Mouse (Mus musculus): ENCODE measurements at regions not wholly inside any gene's neighbourhood (a gene's known extent, or its start where the extent isn't known, plus 50 kb on each side); places are given as distances from the start of the nearest gene placed in this dataset.

DNA sequence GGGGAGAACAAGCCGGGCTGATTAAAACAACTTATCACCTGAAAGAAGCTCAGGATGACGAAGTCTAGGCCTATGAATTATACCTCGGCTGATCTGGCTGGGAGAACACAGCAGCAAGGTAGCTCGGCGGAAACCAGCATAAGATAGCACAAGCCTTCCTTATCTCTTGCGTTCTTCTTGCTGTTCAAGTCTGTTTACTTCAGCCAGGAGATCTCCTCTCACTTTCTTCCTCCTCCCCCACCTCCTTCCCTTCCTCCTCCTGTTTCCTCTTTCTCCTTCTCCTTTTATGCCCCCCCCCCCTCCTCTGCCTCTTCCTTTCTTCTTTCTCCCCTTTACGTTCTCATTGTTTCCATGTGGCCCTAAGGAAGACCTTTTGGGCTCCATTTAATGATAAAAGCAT, 168.2 kb downstream of the Adra2a start (continued):
- TF ChIP-seq USF1 (IDR thresholded peaks at IDR 0.05; ENCODE audit: low read depth, low read length), result no peak
- no peak for TF ChIP-seq KAT2A (conservative IDR thresholded peaks at IDR 0.05; ENCODE audit: low read depth, low read length)
- TF ChIP-seq NRF1 (IDR thresholded peaks at IDR 0.05; ENCODE audit: insufficient read depth, low read depth, low read length, poor library complexity, severe bottlenecking), result no peak
- TF ChIP-seq USF2 (IDR thresholded peaks at IDR 0.05; ENCODE audit: borderline replicate concordance in 1 of 2, insufficient read depth in 1 of 2, low read depth in 1 of 2, low read length in 2 of 2), result no peak
- no peak for TF ChIP-seq CHD1 (IDR thresholded peaks at IDR 0.05; ENCODE audit: low read depth, low read length)
- TF ChIP-seq E2F4 (IDR thresholded peaks at IDR 0.05; ENCODE audit: borderline replicate concordance, low read depth, low read length), result no peak
- TF ChIP-seq UBTF (IDR thresholded peaks at IDR 0.05; ENCODE audit: borderline replicate concordance, insufficient read depth, low read depth, low read length), result 0 out of 2 replicates have a peak, but pooled peaks have one; percentile 33
- no peak for TF ChIP-seq POLR2AphosphoS2 (IDR thresholded peaks at IDR 0.05; ENCODE audit: low read length)
- TF ChIP-seq MAZ (IDR thresholded peaks at IDR 0.05; ENCODE audit: low read depth, low read length), result peak; percentile 88
- TF ChIP-seq MAX (IDR thresholded peaks at IDR 0.05; ENCODE audit: low read length), result 0 out of 2 replicates have a peak, but pooled peaks have one; percentile 32
- peak; percentile 63 for TF ChIP-seq RCOR1 (IDR thresholded peaks at IDR 0.05; ENCODE audit: low read depth, low read length)
- TF ChIP-seq ETS1 (IDR thresholded peaks at IDR 0.05; ENCODE audit: low read depth, low read length), result peak; percentile 77
- TF ChIP-seq EP300 (IDR thresholded peaks at IDR 0.05; ENCODE audit: low read depth in 1 of 2, low read length in 2 of 2), result peak; percentile 84 to 93
- TF ChIP-seq MXI1 (IDR thresholded peaks at IDR 0.05; ENCODE audit: low read depth, low read length), result no peak
- TF ChIP-seq JUND (IDR thresholded peaks at IDR 0.05; ENCODE audit: low read depth, low read length), result no peak
- TF ChIP-seq GATA1 (IDR thresholded peaks at IDR 0.05; ENCODE audit: low read depth, low read length), result peak; percentile 95
- TF ChIP-seq HCFC1 (IDR thresholded peaks at IDR 0.05; ENCODE audit: low read depth, low read length), result no peak

- Histone ChIP-seq H3K9me3 (replicated peaks; ENCODE audit: insufficient read depth, low read length) (no peaks in the 10 kb centered on the region), H3K4me3 (ENCODE audit: control insufficient read depth in 1 of 2, insufficient read depth in 1 of 2, low read depth in 2 of 2, low read length in 2 of 2) (no peak overlapping the region), H3K27me3 (ENCODE audit: control insufficient read depth in 1 of 2, insufficient read depth in 2 of 2, low read length in 2 of 2) (peaks cover 0 to 1% of the 10 kb centered on the region in 2 experiments; a peak in 1 of 4 replicates), H3K79me2 (ENCODE audit: control insufficient read depth, insufficient read depth, low read length, poor library complexity) (no peaks in the 10 kb centered on the region), H3K4me1 (ENCODE audit: control insufficient read depth in 1 of 2, insufficient read depth in 2 of 2, low read length in 2 of 2) (no peaks in the 10 kb centered on the region), H3K27ac (ENCODE audit: control insufficient read depth, low read depth, low read length) (no peak overlapping the region), H3K9ac (ENCODE audit: control insufficient read depth, low read depth, low read length, poor library complexity, severe bottlenecking) (no peak overlapping the region), H3K36me3 (ENCODE audit: control insufficient read depth in 1 of 2, insufficient read depth in 2 of 2, low read length in 2 of 2) (no peaks in the 10 kb centered on the region)
- DNase-seq (ENCODE audit: low read depth, low spot score), result no peak
- TF ChIP-seq ZC3H11A (IDR thresholded peaks at IDR 0.05; ENCODE audit: low read depth, low read length), result no peak
- TF ChIP-seq GABPA (IDR thresholded peaks at IDR 0.05; ENCODE audit: low read depth, low read length), result no peak
- no peak for TF ChIP-seq ETS1 (IDR thresholded peaks at IDR 0.05; ENCODE audit: low read depth, low read length)
- TF ChIP-seq CTCF (IDR thresholded peaks at IDR 0.05 in 2 of 3, conservative IDR thresholded peaks at IDR 0.05 in 1 of 3; ENCODE audit: control insufficient read depth in 1 of 3, insufficient read depth in 1 of 3, low read depth in 2 of 3, low read length in 3 of 3, poor library complexity in 1 of 3, severe bottlenecking in 1 of 3), result no peak
- TF ChIP-seq MYB (IDR thresholded peaks at IDR 0.05; ENCODE audit: low read depth, low read length), result no peak
- no peak for TF ChIP-seq MAFK (IDR thresholded peaks at IDR 0.05; ENCODE audit: borderline replicate concordance, low read depth, low read length)
- no peak for TF ChIP-seq USF2 (IDR thresholded peaks at IDR 0.05; ENCODE audit: borderline replicate concordance in 1 of 2, insufficient read depth in 1 of 2, low read depth in 1 of 2, low read length in 2 of 2)
- TF ChIP-seq POLR2A (IDR thresholded peaks at IDR 0.05; ENCODE audit: control insufficient read depth in 1 of 2, insufficient read depth in 1 of 2, low read depth in 1 of 2, low read length in 2 of 2, poor library complexity in 1 of 2), result no peak
- no peak for TF ChIP-seq TCF12 (IDR thresholded peaks at IDR 0.05; ENCODE audit: low read depth, low read length)
- no peak for TF ChIP-seq BHLHE40 (IDR thresholded peaks at IDR 0.05; ENCODE audit: borderline replicate concordance, low read depth, low read length)
- no peak for TF ChIP-seq GATA1 (IDR thresholded peaks at IDR 0.05; ENCODE audit: low read depth, low read length)
- no peak for TF ChIP-seq TBP (IDR thresholded peaks at IDR 0.05; ENCODE audit: low read depth, low read length)
- no peak for TF ChIP-seq NELFE (IDR thresholded peaks at IDR 0.05; ENCODE audit: low read depth, low read length)
- TF ChIP-seq USF1 (IDR thresholded peaks at IDR 0.05; ENCODE audit: low read depth, low read length), result no peak
- TF ChIP-seq E2F4 (IDR thresholded peaks at IDR 0.05; ENCODE audit: borderline replicate concordance, low read depth, low read length), result no peak
- TF ChIP-seq ZMIZ1 (IDR thresholded peaks at IDR 0.05; ENCODE audit: low read depth, low read length), result no peak
- TF ChIP-seq HCFC1 (IDR thresholded peaks at IDR 0.05; ENCODE audit: low read depth, low read length), result no peak
Measured at GRCm38 (mm10) chr19:54244176-54244575, 200.2 kb downstream of the Adra2a start.

Measured in MEL (cell line).